Mouse (Mus musculus) ovary, adult 10 weeks (tissue): ENCODE measurements around the gene Sertad4. TPM values are rescaled to one million over a fixed set of nuclear protein-coding genes. Genes with fewer than 3 reads are reported as not detected.

ENCODE experiments used
- polyA plus RNA-seq: library from polyadenylated mRNA; stranded (reverse); fragments of 350-450 nt; fragmentation: Illumina TruSeq; extraction: RNeasy Lipid Tissue Mini Kit (QIAGEN cat#74804); gene quantifications from one replicate; pipeline ENCODE4 v1.2.3, GENCODE M21; 2014

Gene Sertad4
- 22.5 TPM for polyA plus RNA-seq

GRCm38 (mm10) chr1:192855474-192856230, at the start of gene Sertad4:
TSS of gene Sertad4 (minus strand) at chr1:192855756.

Other genes with a start within 250 kb of the Sertad4 start
- gene Hhat, start 84.5 kb downstream of the Sertad4 start, polyA plus RNA-seq, result 10.7 TPM
- gene Syt14, start 180.0 kb upstream of the Sertad4 start, polyA plus RNA-seq, result 21.7 TPM